ENCODE assay signal across 1 mouse cellular context in genomic region chr16:18136015-18136414, GRCm38 (mm10).
TF ChIP-seq lines count a peak whose summit lies in the region.

No protein-coding gene starts in this region.

TF ChIP-seq in CH12.LX, 34 proteins besides CTCF, POLR2A, EP300 and RAD21 (continued from another document):
- TF ChIP-seq JUN (IDR thresholded peaks at IDR 0.05; ENCODE audit: insufficient read depth, low read depth, low read length) (no peak), IRF4 (IDR thresholded peaks at IDR 0.05; ENCODE audit: low read depth, low read length) (no peak), PAX5 (IDR thresholded peaks at IDR 0.05; ENCODE audit: low read length) (no peak), USF1 (IDR thresholded peaks at IDR 0.05; ENCODE audit: low read depth, low read length) (no peak), ELF1 (IDR thresholded peaks at IDR 0.05; ENCODE audit: low read depth, low read length) (no peak), JUND (conservative IDR thresholded peaks at IDR 0.05; ENCODE audit: low read depth, low read length) (no peak)
